Mouse (Mus musculus) heart, postnatal 0 days (tissue): ENCODE measurements around the gene Rab3c.

Experiments
- CTCF ChIP-seq: IDR thresholded peaks from 2 replicates; pipeline ENCODE4 v1.5.1; 2016; ENCODE audit warnings: antibody characterized with exemption, control low read depth, low read depth
- EP300 ChIP-seq: IDR thresholded peaks from 2 replicates; pipeline ENCODE4 v1.6.1; 2016; ENCODE audit warnings: antibody characterized with exemption, low read depth

- TF ChIP-seq CTCF (no peak), EP300 (no peak)
Measured at GRCm38 (mm10) chr13:110113711-110114110, 167.1 kb downstream of the Rab3c start.
